Mouse (Mus musculus) midbrain, embryonic 16.5 days (tissue): ENCODE results near the gene Morn1. TPM values are rescaled to one million over a fixed set of nuclear protein-coding genes. Genes with fewer than 3 reads are reported as not detected.
A peak's percentile ranks its signal among the peaks of the same experiment; 100 is the strongest.

ENCODE experiments used
- ATAC-seq: fragments of 200-750 bp; cut with Nextera tagmentation; 2 replicates; pipeline ENCODE4 v1.8.0; 2017; ENCODE audit warnings: moderate TSS enrichment
- H3K27ac ChIP-seq: fragments of 300-500 bp; sonication (generic); 2 replicates; pipeline ENCODE4 v1.5.1; 2014; ENCODE audit warnings: mild to moderate bottlenecking, low read length, mixed read lengths
- H3K27me3 ChIP-seq: fragments of 300-500 bp; sonication (generic); 2 replicates; pipeline ENCODE4 v1.6.1; 2014; ENCODE audit warnings: low read depth, low read length, mixed read lengths; ENCODE audit not compliant: control insufficient read depth, insufficient read depth
- H3K36me3 ChIP-seq: fragments of 300-500 bp; sonication (generic); 2 replicates; pipeline ENCODE4 v1.6.1; 2014; ENCODE audit warnings: mild to moderate bottlenecking, low read length, moderate library complexity, mixed read lengths; ENCODE audit not compliant: control insufficient read depth, insufficient read depth
- H3K4me1 ChIP-seq: fragments of 300-500 bp; sonication (generic); 2 replicates; pipeline ENCODE4 v1.6.1; 2014; ENCODE audit warnings: mild to moderate bottlenecking, low read length, mixed read lengths; ENCODE audit not compliant: control insufficient read depth, insufficient read depth
- H3K4me2 ChIP-seq: fragments of 300-500 bp; sonication (generic); 2 replicates; pipeline ENCODE4 v1.6.1; 2014; ENCODE audit warnings: mild to moderate bottlenecking, low read length, mixed read lengths
- H3K4me3 ChIP-seq: fragments of 300-500 bp; sonication (generic); 2 replicates; pipeline ENCODE4 v1.5.1; 2014; ENCODE audit warnings: low read depth, mild to moderate bottlenecking, low read length, moderate library complexity, mixed read lengths
- H3K9ac ChIP-seq: fragments of 300-500 bp; sonication (generic); 2 replicates; pipeline ENCODE4 v1.6.1; 2014; ENCODE audit warnings: low read depth, low read length, mixed read lengths
- H3K9me3 ChIP-seq: fragments of 300-500 bp; sonication (generic); replicated peaks from 2 replicates; pipeline ENCODE4 v1.6.1; 2014; ENCODE audit warnings: mild to moderate bottlenecking, low read length, mixed read lengths; ENCODE audit not compliant: control insufficient read depth, poor library complexity, severe bottlenecking
- WGBS: fragments of 180-500 bp; shearing (Covaris S2); extraction: QIAGEN DNeasy Blood & Tissue Kit; methylation state at CpG from one replicate; pipeline ENCODE4 v1.1.7; 2014; 5-methylcytosine and 5-hydroxymethylcytosine counted together
- polyA plus RNA-seq: library from polyadenylated mRNA; unstranded; fragments of >200 nt; fragmentation: Nextera tagmentation; extraction: Ambion mirVana; gene quantifications from 2 replicates; pipeline ENCODE4 v1.2.1, GENCODE M21; 2015

The Morn1 gene
- polyA plus RNA-seq, 1 experiment from 2014 or later = 8.9 TPM

DNA sequence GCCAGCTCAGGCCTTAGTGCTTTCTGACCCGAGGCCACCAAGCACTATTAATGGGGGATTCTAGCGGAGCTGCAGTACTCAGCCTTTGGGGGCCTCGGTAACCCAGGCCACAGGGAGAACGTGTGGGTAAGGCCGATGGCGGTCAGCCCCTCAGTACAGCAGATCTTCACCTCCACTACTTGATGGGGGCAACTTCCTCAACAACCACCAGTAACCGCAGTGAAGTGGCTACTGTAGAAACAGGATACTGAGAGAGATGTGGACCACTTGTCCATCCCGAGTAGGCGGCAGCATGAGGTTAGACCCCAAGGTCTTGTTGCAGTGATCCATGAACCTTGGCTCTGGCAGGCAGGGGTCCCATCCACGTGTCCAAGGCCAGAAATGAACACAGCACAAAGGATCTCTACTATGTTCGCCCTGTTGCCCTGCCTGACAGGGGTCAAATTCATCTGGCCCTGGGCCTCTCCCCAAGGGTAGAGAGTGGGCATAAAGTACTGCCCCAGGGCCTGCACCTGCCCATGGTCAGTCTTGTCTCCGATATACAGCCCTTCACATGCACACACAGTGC is 64.9 kb downstream of the Morn1 start:
- H3K9ac ChIP-seq = peak overlapping the region; percentile 62
- no peaks in the 10 kb centered on the region; the same call in 1 of the 2 replicates for H3K27me3 ChIP-seq
- no peak overlapping the region for H3K27ac ChIP-seq
- no peak for ATAC-seq
- WGBS = 55% methylated on average over 12 of the region's 12 CpGs
- H3K4me3 ChIP-seq = peak overlapping the region; percentile 44
- H3K4me1 ChIP-seq = peaks cover 12% of the 10 kb centered on the region
- peaks cover 7% of the 10 kb centered on the region; the same call in 1 of the 2 replicates for H3K36me3 ChIP-seq
- no peaks in the 10 kb centered on the region for H3K9me3 ChIP-seq
- peak overlapping the region; percentile 86 for H3K4me2 ChIP-seq

DNA sequence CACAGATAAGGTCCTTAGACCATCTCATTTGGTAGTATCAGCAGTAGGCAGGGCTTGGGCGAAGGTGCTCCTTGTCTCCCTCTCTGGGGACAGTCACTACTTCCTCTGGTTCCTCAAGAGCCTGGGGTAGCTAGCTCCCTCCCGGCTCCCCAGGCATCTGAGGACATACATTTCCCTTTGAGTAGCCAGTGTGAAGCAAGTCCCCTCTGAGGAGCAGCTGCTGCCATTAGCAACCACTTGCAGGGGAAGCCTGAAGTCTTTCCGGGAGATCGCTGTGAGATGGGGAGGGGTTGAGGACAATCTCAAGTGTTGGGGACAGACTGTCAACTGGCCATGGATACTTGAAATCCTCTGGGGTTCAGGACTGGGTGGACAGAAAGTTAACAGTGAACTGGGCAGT is 65.5 kb downstream of the Morn1 start:
- Histone ChIP-seq H3K36me3 (peaks cover 12% of the 10 kb centered on the region), H3K27ac (no peak overlapping the region), H3K4me1 (peaks cover 12% of the 10 kb centered on the region), H3K9ac (no peak overlapping the region), H3K9me3 (no peaks in the 10 kb centered on the region), H3K27me3 (no peaks in the 10 kb centered on the region; the same call in 1 of the 2 replicates), H3K4me2 (no peak overlapping the region), H3K4me3 (no peak overlapping the region)
- WGBS = 76% methylated on average over 4 of the region's 4 CpGs
- no peak for ATAC-seq

DNA sequence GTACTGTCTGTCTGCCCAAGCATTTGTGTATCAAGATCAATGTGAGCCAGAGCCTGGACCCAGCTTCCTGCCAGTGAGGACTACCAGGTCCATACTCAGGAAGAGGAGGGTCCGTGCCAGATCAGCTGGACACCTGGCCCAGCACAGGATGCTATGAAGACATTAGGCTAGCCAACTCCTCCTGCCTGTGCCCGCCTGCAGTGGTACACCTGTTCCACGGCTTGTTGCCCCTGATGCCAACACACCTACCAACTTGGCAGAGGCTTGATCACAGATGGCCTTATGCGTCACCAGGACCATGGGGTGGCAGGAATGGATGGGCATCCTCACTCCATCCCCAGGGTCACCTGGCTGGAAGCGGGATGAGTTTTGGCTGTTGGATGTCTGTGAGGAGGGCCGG is 66.1 kb downstream of the Morn1 start:
- Histone ChIP-seq H3K4me2 (no peak overlapping the region), H3K4me3 (no peak overlapping the region), H3K9ac (no peak overlapping the region), H3K4me1 (peaks cover 12% of the 10 kb centered on the region), H3K27ac (no peak overlapping the region), H3K27me3 (no peaks in the 10 kb centered on the region; the same call in 1 of the 2 replicates), H3K36me3 (peaks cover 17% of the 10 kb centered on the region), H3K9me3 (no peaks in the 10 kb centered on the region)
- ATAC-seq = no peak
- WGBS = 96% methylated on average over 6 of the region's 6 CpGs

DNA sequence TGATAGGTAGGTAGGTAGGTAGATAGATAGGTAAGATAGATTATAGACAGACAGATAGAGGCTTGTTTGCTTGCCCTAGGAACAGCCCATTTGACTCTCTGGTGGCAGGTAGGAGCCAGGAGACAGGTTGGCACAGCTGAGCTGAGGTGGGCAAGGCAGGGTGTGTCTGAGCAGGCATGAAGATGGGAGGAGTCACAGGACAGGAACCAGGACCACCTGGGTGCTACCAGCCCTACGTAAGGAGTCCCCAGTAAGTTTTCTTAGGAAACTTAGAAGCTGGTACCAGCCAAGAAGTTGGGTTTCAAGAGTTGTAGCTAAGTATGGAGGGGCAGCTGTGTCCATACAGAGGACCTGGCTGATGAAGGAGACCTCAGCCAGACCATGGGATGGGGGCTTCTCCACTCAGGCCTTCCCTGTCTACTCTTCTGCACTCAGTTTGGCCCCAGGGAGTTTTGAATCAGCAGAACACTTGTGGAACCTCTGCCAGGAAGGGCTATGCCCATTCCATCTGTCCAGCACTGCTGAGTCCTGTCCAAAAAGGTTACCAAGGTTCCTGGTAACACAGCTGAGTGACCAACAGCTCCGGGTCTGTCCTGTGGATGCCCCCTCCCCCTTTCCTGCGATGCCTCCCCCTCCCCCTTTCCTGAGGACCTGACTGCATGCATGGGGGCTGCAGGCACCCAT is 67.2 kb downstream of the Morn1 start:
- H3K9me3 ChIP-seq = no peaks in the 10 kb centered on the region
- H3K36me3 ChIP-seq = peaks cover 22% of the 10 kb centered on the region
- H3K4me1 ChIP-seq = peaks cover 12% of the 10 kb centered on the region
- ATAC-seq = no peak
- no peaks in the 10 kb centered on the region; the same call in 1 of the 2 replicates for H3K27me3 ChIP-seq
- no peak overlapping the region for H3K4me2 ChIP-seq
- no peak overlapping the region for H3K4me3 ChIP-seq
- H3K9ac ChIP-seq = no peak overlapping the region
- H3K27ac ChIP-seq = no peak overlapping the region
- 93% methylated on average over 3 of the region's 3 CpGs for WGBS

DNA sequence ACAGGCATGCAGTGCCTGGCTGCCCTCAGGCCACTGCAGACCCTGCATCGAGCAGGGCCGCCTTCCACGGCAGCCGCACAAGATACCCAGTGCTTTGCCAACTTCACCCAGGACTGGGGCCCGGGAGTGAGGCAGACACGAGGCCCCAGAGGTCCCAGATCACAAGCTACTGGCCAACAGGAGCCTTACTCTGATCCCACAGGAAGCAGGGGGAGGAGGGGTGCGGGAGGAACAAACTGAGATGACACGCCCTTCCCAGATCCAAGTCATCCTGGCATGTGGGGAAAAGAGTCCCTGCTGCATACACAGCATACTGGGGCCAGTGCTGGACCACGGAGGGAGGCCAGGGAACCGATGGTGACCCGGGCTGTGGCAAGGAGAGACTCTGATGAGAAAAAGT is 68.6 kb downstream of the Morn1 start:
- Histone ChIP-seq H3K27ac (no peak overlapping the region), H3K9ac (no peak overlapping the region), H3K27me3 (no peaks in the 10 kb centered on the region; the same call in 1 of the 2 replicates), H3K4me1 (peaks cover 12% of the 10 kb centered on the region), H3K4me3 (no peak overlapping the region), H3K36me3 (peaks cover 30% of the 10 kb centered on the region), H3K4me2 (no peak overlapping the region), H3K9me3 (no peaks in the 10 kb centered on the region)
- no peak for ATAC-seq
- 90% methylated on average over 11 of the region's 11 CpGs for WGBS

DNA sequence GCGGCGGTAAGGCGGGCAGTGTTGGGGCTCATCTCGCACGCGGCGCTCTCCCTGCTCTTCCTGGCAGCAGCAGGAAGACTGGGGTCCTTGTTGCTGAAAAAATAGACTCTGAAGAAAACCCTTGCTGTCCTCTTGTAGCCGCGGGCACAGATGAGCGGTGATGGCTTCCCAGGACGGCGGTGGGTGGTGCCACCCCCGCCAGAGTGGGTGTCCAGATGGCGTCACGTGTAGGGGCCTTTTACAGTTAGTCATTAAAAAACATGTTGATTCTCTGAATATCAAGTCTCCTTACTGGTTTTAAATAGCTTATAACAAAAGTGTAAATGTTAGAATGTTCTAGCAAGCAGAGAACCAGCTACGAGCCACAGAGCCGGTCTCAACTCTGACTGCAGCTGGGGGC is 70.4 kb downstream of the Morn1 start:
- H3K36me3 ChIP-seq = peaks cover 30% of the 10 kb centered on the region
- no peak for ATAC-seq

DNA sequence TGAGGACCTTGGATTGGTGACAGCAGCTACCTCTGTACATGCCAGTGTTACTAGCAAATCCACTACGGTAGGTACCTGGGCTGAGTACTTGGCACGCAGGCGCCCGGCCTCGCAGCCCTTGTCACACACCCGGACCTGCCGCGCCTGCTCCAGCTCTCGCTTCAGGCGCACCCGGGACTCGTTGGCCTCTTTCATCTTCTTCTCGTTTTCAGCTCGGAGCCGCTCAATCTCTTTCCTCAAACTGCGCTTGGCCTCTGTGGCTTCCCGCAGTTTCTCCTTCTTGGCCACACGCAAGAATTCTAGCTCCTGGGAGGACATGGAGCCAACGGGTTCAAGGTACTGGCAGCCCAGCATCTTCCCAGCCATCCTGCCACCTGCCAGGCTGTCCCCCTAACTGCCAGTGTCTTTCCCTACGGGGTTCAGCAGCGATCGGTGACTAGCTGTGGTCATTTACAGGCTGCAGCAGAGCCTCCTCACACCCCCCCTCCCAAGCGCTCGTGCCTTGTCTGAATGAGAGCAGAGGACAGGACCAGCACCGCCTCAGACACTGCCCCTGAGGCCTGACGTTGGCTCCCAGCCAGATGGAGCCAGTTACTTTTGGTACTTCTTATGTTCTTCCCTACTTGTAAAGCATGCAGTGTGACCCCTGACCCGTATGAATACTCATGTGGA is 71.6 kb downstream of the Morn1 start:
- H3K36me3 ChIP-seq = peaks cover 27% of the 10 kb centered on the region
- peaks cover 10% of the 10 kb centered on the region for H3K4me1 ChIP-seq
- no peak overlapping the region for H3K4me2 ChIP-seq
- no peak overlapping the region for H3K4me3 ChIP-seq
- 87% methylated on average over 27 of the region's 27 CpGs for WGBS
- H3K9me3 ChIP-seq = no peaks in the 10 kb centered on the region
- no peak overlapping the region for H3K9ac ChIP-seq
- no peak for ATAC-seq
- no peaks in the 10 kb centered on the region for H3K27me3 ChIP-seq
- H3K27ac ChIP-seq = no peak overlapping the region

More for the DNA sequence above, 70.4 kb downstream of the Morn1 start:
- Histone ChIP-seq H3K9me3 (no peaks in the 10 kb centered on the region), H3K4me1 (peaks cover 7% of the 10 kb centered on the region), H3K27ac (no peak overlapping the region), H3K4me3 (no peak overlapping the region), H3K4me2 (no peak overlapping the region), H3K27me3 (no peaks in the 10 kb centered on the region; the same call in 1 of the 2 replicates), H3K9ac (no peak overlapping the region)
- 94% methylated on average over 17 of the region's 17 CpGs for WGBS

DNA sequence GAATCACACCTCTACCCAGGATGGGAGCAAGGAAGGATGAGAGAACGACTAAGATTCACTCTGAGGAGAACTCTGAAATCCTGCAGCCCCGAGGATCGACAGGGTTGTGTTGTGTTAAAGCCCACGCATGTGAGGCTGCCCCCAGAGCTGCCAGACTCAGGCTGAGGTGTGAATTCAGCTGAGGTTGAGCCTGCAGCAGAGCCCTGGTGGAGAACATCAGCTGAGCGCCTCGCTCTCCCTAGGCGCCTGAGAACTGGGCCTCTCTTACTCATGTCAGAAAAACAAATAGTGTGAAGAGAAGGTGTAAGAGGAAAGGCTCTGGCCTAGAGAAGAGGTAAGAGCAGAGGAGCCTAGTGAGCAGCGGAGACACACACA is 72.2 kb downstream of the Morn1 start:
- Histone ChIP-seq H3K4me1 (peaks cover 15% of the 10 kb centered on the region), H3K27ac (no peak overlapping the region), H3K4me2 (no peak overlapping the region), H3K27me3 (no peaks in the 10 kb centered on the region), H3K9ac (no peak overlapping the region), H3K36me3 (peaks cover 27% of the 10 kb centered on the region), H3K9me3 (no peaks in the 10 kb centered on the region), H3K4me3 (no peak overlapping the region)
- ATAC-seq = no peak
- 89% methylated on average over 8 of the region's 8 CpGs for WGBS
